Mouse (Mus musculus): ENCODE measurements around the gene Gnb1l. TPM values are rescaled to one million over a fixed set of nuclear protein-coding genes. Genes with fewer than 3 reads are reported as not detected.

Gnb1l gene
- total RNA-seq, 2 experiments from 2014 or later: 10.1 to 17.1 TPM

- ATAC-seq (replicated peaks; ENCODE audit: low FRiP score, low TSS enrichment, poor library complexity, severe bottlenecking): no peak
These were observed 18.8 kb upstream of the Gnb1l start for GRCm38 (mm10) chr16:18479667-18480066.

DNA sequence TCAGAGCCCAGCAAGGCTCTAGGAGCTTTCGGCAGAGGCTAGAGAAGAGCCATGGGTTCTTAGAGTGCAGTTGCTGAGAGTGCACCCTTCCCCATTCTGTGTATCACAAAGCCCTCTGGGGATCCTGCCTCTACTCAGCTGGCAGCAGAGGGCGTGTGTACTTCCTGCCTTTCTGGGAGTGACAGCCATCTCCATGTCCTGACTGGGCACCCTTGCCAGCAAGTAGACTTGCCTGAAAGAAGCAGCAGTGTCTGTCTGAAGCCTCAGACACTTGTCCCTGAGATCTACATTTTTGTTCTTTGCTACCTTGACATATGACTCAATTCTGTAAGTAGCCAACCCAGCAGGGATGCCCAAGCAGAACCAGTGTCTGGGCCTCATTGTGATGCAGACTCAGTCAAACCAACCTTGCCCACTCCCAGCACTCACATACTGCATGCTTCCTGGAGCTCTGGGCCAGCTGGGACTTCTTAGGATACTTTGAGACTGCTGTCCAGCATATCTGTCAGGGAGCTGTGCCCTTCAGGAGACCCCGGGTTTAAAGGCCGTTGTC, 17.5 kb upstream of the Gnb1l start:
- ATAC-seq (replicated peaks; ENCODE audit: low FRiP score, low TSS enrichment, poor library complexity, severe bottlenecking): no peak

DNA sequence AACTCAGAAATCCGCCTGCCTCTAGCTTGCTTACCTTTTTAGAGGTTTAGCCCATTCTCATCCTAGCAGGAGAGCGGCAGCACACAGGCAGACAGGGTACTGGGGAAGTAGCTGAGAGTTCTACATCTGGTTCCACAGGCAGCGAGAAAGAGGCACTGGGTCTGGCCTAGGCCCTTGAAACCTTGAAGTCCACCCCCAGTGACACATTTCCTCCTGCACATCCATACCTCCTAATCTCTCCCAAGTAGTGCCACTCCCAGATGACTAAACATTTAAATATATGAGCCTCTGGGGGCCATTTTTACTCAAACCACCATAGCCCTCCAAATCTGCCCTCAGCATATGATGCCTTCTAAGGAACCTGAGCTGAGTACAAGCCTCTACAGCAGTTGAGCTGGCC, 16.1 kb upstream of the Gnb1l start:
- ATAC-seq (replicated peaks; ENCODE audit: low FRiP score, low TSS enrichment, poor library complexity, severe bottlenecking): no peak

GRCm38 (mm10) chr16:18483839-18484238, 14.7 kb upstream of the Gnb1l start:
- no peak for ATAC-seq (replicated peaks; ENCODE audit: low FRiP score, low TSS enrichment, poor library complexity, severe bottlenecking)

- no peak for ATAC-seq (replicated peaks; ENCODE audit: low FRiP score, low TSS enrichment, poor library complexity, severe bottlenecking)
These were observed 14.1 kb upstream of the Gnb1l start for GRCm38 (mm10) chr16:18484386-18484785.

DNA sequence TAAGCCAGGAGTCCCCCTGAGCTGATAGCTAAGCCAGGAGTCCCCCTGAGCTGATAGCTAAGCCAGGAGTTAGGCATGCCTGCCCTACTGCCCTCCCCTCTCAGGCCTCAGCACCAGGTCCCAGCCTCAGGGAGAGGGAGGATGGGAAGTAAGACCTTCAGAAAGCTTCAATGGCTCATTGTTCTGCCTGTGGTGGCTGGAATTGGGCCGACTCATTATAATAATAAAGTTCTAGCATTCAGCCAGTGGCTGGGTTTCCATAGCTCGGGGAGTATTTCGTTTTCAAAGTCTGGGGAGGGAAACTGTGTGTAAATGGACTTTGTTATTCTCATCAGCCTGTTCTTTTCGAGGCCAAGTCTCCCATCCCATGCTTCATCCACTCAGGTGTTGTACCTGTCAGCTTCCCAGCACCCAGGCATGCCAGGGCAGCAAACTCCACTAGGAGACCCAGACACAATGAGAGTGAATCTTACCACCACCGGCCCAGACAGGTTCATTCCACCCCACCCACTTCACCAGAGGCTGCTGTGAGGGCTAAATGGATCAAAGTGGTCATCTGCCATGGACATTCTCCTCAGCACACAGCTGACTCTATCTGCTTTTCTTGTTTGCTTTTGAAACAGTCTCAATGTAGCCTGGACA, 13.6 kb upstream of the Gnb1l start:
- ATAC-seq (replicated peaks; ENCODE audit: low FRiP score, low TSS enrichment, poor library complexity, severe bottlenecking): no peak

DNA sequence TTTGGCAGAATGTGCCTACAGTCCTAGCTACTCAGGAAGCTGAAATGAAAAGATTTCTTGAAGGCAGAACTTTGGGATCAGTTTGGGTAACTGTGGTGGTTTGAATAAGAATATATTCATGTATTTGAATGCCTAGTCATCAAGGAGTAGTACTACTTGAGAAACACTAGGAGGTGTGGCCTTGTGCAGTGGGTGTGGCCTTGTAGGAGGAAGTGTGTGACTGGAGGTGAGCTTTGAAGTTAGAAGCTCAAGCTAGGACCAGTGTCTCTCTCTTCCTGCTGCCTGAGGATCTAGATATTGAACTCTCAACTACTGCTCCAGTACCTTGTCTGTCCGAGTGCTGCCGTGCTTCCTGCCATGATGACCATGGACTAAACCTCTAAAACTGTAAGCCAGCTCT, 12.4 kb upstream of the Gnb1l start:
- ATAC-seq (replicated peaks; ENCODE audit: low FRiP score, low TSS enrichment, poor library complexity, severe bottlenecking): no peak

DNA sequence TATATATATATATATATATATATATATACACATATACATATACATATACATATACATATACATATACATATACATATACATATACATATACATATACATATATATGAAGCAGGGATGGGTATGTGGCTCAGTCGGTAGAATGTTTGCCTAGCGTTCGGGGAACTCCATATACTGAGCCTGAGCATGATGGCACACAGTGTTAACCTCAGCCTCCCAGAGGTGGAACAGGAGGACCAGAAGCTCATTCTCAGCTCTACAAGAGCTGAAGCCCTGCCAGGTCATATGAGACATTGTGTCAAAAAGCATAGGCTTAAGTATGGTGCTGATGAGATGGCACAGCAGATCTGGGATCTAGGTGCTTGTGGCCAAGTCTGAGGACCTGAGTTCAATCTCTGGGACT, 8.2 kb upstream of the Gnb1l start:
- no peak for ATAC-seq (replicated peaks; ENCODE audit: low FRiP score, low TSS enrichment, poor library complexity, severe bottlenecking)

DNA sequence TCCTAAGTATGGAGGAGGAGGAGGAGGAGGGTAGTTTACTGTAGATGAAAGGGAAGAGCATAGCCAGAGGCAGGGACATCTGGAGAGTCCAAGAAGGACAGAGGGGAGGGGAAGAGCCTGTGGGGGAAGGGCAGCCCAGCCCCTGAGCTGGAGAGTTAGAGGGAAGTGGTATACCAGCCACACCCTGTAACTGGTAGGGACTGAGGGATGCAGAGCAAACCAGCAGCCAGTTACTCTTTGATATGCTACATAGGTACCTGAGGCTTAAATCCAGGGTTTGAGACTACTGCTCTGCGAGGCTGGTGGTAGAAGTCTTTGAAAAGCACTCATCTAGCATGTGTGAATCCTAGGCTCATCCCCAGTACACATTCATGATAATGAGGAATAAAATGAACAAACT, 7.6 kb upstream of the Gnb1l start:
- ATAC-seq (replicated peaks; ENCODE audit: low FRiP score, low TSS enrichment, poor library complexity, severe bottlenecking): no peak

DNA sequence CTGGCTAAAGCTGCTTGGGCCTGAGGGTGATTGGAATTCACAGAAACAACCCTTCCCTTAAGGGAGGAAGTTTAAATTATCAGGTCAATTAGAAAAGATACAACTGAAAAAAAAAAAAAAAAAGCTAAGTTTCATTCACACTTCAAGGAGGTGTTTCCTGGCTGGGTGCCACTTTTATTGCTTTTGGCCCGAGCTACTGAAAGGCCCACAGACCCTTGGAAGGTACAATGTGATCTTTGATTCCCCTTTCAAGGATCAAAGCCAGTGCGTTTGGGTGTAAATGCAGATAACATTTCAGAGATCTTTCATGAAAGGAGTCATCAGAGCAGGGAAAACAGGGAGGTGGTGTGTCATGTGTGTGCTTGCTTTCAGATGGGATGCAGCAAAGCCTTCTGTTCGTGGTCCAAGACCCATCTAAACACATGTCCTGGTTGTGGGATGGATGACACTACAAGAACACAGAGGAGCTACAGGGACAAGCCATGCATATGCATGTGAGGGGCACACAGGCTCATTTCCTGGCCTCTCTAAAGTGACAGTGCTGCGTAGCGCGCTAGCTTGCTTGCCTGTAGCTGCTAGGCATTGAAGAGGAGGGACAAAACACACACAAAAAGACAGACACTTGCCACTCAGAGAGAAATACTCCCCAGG, 523 bp upstream of the Gnb1l start:
- ATAC-seq (replicated peaks; ENCODE audit: low FRiP score, low TSS enrichment, poor library complexity, severe bottlenecking): peak; percentile 47

GRCm38 (mm10) chr16:18498996-18499395, 483 bp downstream of the Gnb1l start:
- peak; percentile 31 for ATAC-seq (replicated peaks; ENCODE audit: low FRiP score, low TSS enrichment, poor library complexity, severe bottlenecking)

GRCm38 (mm10) chr16:18501531-18501930, 3.0 kb downstream of the Gnb1l start:
- no peak for ATAC-seq (replicated peaks; ENCODE audit: low FRiP score, low TSS enrichment, poor library complexity, severe bottlenecking)

- no peak for ATAC-seq (replicated peaks; ENCODE audit: low FRiP score, low TSS enrichment, poor library complexity, severe bottlenecking)
These were observed 5.2 kb downstream of the Gnb1l start for GRCm38 (mm10) chr16:18503566-18504342.

DNA sequence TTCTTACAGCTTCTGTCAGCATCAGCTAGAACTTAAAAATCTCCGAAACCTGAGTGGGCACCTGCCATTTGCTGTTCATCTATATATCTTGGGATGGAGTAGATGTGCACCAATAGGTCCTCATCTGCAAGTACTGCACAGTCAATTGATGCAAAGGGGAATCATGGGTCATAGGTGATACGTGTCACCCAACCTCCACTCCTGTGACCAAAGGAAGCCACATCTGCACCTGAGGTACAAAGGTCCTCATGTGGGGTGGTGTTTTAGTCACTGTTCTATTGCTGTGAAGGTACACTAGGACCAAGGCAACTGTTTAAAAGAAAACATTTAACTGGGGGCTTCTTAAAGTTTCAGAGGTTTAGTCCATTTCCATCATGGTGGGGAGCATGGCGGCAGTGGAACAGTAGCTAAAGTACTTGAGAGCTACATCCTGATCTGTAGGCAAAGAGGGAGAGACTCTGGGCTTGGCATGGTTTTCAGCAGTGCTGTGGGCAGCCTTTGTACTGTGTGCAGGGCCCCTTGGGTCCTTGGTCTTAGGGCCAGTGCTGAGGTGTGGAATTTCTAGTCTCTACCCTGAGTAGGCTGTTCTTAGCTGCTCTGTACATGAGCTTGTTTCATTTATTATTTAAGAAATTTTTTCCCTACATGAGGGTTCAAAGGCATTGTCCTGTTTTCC, 8.1 kb downstream of the Gnb1l start:
- no peak for ATAC-seq (replicated peaks; ENCODE audit: low FRiP score, low TSS enrichment, poor library complexity, severe bottlenecking)

GRCm38 (mm10) chr16:18507200-18507549, 8.7 kb downstream of the Gnb1l start:
- no peak for ATAC-seq (replicated peaks; ENCODE audit: low FRiP score, low TSS enrichment, poor library complexity, severe bottlenecking)

GRCm38 (mm10) chr16:18511741-18512140, 13.2 kb downstream of the Gnb1l start:
- no peak for ATAC-seq (replicated peaks; ENCODE audit: low FRiP score, low TSS enrichment, poor library complexity, severe bottlenecking)

DNA sequence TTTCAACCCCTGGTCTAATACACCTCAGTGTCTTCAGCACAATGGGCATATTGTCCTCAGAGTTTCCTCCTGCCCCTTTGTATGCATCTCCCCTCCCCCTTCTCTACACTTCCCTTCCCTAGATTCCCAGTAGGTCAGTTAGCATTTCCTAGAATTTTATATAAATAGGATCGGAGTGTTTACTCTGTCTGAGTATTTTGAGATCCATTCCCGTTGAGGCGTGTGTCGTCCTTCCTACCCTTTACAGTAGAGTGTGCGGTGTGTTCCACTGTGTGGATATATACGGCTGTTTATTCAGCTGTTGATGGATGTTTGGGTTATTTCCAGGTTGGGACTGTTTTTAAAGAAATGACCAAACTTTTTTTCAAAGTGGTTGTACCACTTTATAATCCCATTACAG, 15.0 kb downstream of the Gnb1l start:
- ATAC-seq (replicated peaks; ENCODE audit: low FRiP score, low TSS enrichment, poor library complexity, severe bottlenecking): no peak

GRCm38 (mm10) chr16:18518091-18518490, 19.6 kb downstream of the Gnb1l start:
- ATAC-seq (replicated peaks; ENCODE audit: low FRiP score, low TSS enrichment, poor library complexity, severe bottlenecking): peak; percentile 84

DNA sequence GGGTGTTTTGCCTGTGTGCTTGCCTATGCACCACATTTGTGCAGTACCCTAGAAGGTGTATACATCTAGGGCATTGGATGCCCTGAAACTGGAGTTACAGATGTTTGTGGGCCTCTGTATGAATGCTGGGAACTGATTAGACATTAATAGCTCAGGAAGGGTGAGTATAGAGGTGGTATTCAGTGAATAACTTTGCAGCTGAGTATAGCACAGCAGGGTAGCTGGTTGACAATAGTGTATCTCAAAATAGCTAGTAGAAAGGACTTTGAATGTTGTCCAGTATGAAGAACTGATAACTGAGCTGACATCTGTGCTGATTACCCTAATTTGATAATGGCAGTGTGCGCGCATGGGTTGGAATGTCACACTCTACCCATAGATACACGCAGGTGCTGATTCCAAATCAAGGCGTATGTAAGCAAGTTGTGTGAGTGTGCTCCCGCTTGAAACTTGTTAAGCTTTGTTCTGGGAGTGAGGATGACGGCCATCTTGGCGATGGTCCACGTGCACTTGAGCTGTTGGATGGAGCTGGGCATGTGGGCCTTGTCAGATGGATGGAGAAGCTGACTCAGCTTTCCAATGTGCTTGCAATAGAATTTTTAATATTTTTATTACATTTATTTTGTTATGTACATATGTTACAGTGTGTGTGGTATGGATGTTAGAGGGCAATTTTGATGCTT, 25.2 kb downstream of the Gnb1l start:
- ATAC-seq (replicated peaks; ENCODE audit: low FRiP score, low TSS enrichment, poor library complexity, severe bottlenecking): no peak
